Mouse (Mus musculus) liver, embryonic 12.5 days (tissue): ENCODE data around the gene Cluh. TPM values are rescaled to one million over a fixed set of nuclear protein-coding genes. Genes with fewer than 3 reads are reported as not detected.

ENCODE experiments used
- ATAC-seq: fragments of 200-750 bp; cut with Nextera tagmentation; 2 replicates; pipeline ENCODE4 v1.8.0; 2017; ENCODE audit warnings: moderate number of reproducible peaks, mild to moderate bottlenecking, moderate library complexity
- H3K27ac ChIP-seq: fragments of 300-500 bp; sonication (generic); 2 replicates; pipeline ENCODE4 v1.5.1; 2016; ENCODE audit warnings: mild to moderate bottlenecking
- H3K27me3 ChIP-seq: fragments of 300-500 bp; sonication (generic); replicated peaks from 2 replicates; pipeline ENCODE4 v1.6.1; 2016; ENCODE audit warnings: mild to moderate bottlenecking, moderate library complexity
- H3K36me3 ChIP-seq: fragments of 300-500 bp; sonication (generic); 2 replicates; pipeline ENCODE4 v1.6.1; 2016; ENCODE audit warnings: mild to moderate bottlenecking, moderate library complexity
- H3K4me1 ChIP-seq: fragments of 300-500 bp; sonication (generic); 2 replicates; pipeline ENCODE4 v1.6.1; 2016
- H3K4me2 ChIP-seq: fragments of 300-500 bp; sonication (generic); 2 replicates; pipeline ENCODE4 v1.6.1; 2016; ENCODE audit warnings: mild to moderate bottlenecking, moderate library complexity
- H3K4me3 ChIP-seq: fragments of 300-500 bp; sonication (generic); 2 replicates; pipeline ENCODE4 v1.5.1; 2016; ENCODE audit warnings: mild to moderate bottlenecking, moderate library complexity
- H3K9ac ChIP-seq: fragments of 300-500 bp; sonication (generic); 2 replicates; pipeline ENCODE4 v1.6.1; 2016; ENCODE audit warnings: mild to moderate bottlenecking, moderate library complexity
- H3K9me3 ChIP-seq: fragments of 300-500 bp; sonication (generic); replicated peaks from 2 replicates; pipeline ENCODE4 v1.6.1; 2016; ENCODE audit warnings: mild to moderate bottlenecking, moderate library complexity
- WGBS: fragments of 180-500 bp; shearing (Covaris S2); methylation state at CpG from one replicate; pipeline ENCODE4 v1.1.7; 2016; ENCODE audit not compliant: insufficient replicate concordance; 5-methylcytosine and 5-hydroxymethylcytosine counted together
- polyA plus RNA-seq: library from polyadenylated mRNA; unstranded; fragments of >200 nt; fragmentation: Nextera tagmentation; extraction: Ambion mirVana; gene quantifications from 2 replicates; pipeline ENCODE4 v1.2.1, GENCODE M21; 2016

Gene Cluh
- polyA plus RNA-seq, 1 experiment from 2014 or later = 50.1 TPM

DNA sequence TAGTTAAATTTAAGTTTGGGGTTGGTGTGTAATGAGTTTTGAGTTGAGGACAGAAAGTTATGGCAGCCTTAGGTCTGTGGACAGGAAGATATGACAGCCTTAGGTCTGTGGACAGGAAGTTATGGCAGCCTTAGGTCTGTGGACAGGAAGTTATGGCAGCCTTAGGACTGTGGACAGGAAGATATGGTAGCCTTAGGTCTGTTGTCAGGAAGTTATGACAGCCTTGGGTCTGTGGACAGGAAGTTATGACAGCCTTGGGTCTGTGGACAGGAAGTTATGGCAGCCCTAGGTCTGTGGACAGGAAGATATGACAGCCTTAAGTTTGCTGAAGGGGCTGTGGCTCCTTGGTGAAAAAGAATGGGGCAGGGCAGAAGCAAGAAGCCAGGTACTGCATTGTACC lies 24.0 kb upstream of the Cluh start:
- Histone ChIP-seq H3K27ac (peak overlapping the region; percentile 97), H3K4me1 (peaks cover 54% of the 10 kb centered on the region), H3K36me3 (peaks cover 74% of the 10 kb centered on the region), H3K27me3 (peaks cover 10% of the 10 kb centered on the region), H3K4me2 (no peak overlapping the region), H3K4me3 (no peak overlapping the region), H3K9me3 (no peaks in the 10 kb centered on the region), H3K9ac (no peak overlapping the region)
- ATAC-seq = no peak

DNA sequence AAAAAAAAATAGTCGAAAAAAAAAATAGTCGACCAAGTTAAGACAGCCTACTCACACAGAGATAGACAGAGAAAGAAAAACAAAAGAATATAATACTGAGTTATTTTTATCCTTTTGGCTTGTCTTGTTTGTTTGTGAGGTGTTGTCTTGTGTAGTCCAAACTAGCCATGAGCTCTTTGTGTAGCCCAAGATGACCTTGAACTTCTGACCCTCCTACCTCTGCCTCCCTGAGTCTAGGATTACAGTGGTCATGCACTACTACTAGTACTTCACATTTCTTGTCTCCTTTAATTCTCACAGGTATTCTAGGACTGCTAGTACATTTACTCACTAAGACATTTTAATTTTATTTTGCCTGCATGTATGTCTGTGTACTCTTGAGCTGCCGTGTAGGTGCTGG lies 21.8 kb upstream of the Cluh start:
- no peak overlapping the region for H3K4me3 ChIP-seq
- H3K27me3 ChIP-seq = no peaks in the 10 kb centered on the region
- no peaks in the 10 kb centered on the region for H3K9me3 ChIP-seq
- no peak overlapping the region for H3K4me2 ChIP-seq
- H3K4me1 ChIP-seq = peaks cover 32% of the 10 kb centered on the region
- no peak overlapping the region for H3K27ac ChIP-seq
- no peak for ATAC-seq
- WGBS = 56% methylated on average over 3 of the region's 3 CpGs
- H3K36me3 ChIP-seq = peaks cover 90% of the 10 kb centered on the region
- H3K9ac ChIP-seq = no peak overlapping the region

DNA sequence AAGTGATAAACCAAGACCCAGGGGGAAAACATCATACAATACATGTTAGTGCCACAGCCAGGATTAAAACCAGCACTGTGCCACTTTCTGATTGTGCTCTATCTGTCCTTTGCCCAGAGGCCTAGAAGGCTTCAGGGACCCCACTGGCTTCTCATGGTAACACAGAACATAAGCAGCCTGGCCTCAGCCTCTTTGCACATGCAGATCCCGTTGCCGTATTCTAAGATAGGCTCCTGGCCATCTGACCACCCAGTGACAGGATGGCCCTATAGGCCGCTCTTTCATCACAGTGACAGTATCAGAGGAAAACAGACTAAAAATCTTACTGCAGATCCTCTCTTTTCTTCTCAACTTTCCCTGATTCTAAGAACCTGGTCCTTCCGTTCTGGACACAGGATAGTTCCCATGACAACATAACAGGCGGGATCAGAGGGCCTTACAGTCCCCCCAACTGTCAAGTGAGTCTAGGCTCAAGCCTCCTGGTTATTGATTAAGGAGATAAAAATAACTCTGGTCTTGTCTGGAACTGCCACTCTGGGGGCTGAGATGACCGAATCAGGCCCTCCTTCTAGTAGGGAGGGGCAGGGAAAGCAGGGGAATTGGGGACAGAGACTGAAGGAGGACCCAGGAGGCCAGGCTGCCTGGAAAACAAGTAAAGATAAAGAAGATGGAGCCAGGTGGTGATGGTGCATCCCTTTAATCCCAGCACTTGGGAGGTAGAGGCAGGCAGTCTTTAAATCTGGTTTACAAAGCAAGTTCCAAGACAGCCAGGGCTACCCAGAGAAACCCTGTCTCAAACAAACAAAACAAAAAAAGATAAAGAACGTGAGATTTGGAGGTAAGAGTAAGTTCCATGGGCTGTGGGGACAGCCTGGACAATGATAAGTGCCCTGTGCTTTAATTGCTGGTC lies 17.2 kb upstream of the Cluh start:
- Histone ChIP-seq H3K4me1 (peaks cover under 1% of the 10 kb centered on the region), H3K9ac (no peak overlapping the region), H3K27me3 (peaks cover 23% of the 10 kb centered on the region), H3K36me3 (peaks cover 87% of the 10 kb centered on the region), H3K4me3 (no peak overlapping the region), H3K27ac (no peak overlapping the region), H3K9me3 (no peaks in the 10 kb centered on the region), H3K4me2 (no peak overlapping the region)
- ATAC-seq = no peak
- 64% methylated on average over 7 of the region's 7 CpGs for WGBS

DNA sequence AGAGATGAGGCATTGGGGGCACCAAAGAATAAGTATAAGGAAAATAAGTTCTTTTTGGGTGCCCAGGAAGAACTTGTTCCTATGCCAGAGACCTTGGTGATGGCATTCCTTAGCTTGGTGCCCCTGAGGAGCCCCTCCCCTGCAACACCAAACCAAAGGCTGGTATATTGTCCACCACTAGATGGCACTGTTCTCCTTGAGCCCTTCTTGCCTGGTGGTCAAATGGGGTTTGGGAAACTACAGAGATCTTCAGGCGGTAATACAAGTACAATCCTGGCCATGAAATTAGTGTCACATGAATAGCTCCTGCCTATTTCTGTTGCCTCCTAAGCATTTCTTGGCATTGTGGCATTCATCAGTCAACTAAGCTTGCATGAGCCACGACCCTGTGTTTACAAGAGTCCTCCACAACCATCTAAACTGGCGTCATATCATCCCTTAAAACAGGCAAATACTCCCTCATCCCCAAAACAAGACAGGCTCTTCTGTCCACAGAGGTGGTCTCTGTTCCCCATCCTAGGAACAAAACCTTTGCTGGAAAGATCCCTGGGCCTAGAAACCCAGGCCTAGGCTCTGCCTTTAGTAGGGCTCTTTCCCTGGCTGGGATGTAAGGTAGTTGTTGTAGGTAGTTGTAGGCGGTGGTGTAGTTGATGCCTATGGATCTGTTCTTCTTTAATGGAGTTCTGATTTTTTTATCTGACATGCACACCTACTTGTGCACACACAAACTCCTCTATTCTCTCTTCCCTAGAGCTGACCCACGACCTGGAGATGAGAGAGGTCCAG lies 14.6 kb upstream of the Cluh start:
- no peak overlapping the region for H3K4me3 ChIP-seq
- no peak overlapping the region for H3K4me2 ChIP-seq
- H3K9ac ChIP-seq = no peak overlapping the region
- no peak overlapping the region for H3K27ac ChIP-seq
- peaks cover 87% of the 10 kb centered on the region for H3K36me3 ChIP-seq
- WGBS = 65% methylated on average over 5 of the region's 5 CpGs
- H3K4me1 ChIP-seq = peaks cover 26% of the 10 kb centered on the region
- ATAC-seq = no peak
- no peaks in the 10 kb centered on the region for H3K9me3 ChIP-seq
- H3K27me3 ChIP-seq = peaks cover 48% of the 10 kb centered on the region

DNA sequence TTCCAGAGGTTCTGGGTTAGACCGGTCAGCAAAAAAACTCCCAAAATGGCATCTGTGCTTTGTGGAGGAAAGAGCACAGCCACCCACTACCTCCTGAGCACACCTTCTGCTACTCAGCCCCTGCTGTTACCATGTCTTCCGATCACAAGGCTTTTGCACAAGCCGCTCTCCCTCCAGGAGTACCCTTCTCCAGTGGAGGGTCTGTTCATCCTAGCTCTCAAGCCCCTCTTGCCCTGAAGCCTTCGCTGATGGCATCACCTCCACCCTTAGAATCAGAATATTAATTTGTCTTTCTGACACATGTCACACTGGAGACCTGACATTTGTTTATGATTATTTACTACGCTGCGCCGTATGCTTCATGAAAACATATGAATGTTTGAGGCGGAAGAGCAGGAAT lies 11.8 kb upstream of the Cluh start:
- no peak for ATAC-seq
- H3K4me3 ChIP-seq = peak overlapping the region; percentile 58
- peak overlapping the region; percentile 82 for H3K4me2 ChIP-seq
- H3K36me3 ChIP-seq = peaks cover 61% of the 10 kb centered on the region
- H3K9ac ChIP-seq = peak overlapping the region; percentile 63; the same call in 1 of the 2 replicates
- H3K27ac ChIP-seq = no peak overlapping the region
- no peaks in the 10 kb centered on the region for H3K9me3 ChIP-seq
- peaks cover 26% of the 10 kb centered on the region for H3K4me1 ChIP-seq
- peaks cover 76% of the 10 kb centered on the region for H3K27me3 ChIP-seq
- WGBS = 40% methylated on average over 8 of the region's 8 CpGs

DNA sequence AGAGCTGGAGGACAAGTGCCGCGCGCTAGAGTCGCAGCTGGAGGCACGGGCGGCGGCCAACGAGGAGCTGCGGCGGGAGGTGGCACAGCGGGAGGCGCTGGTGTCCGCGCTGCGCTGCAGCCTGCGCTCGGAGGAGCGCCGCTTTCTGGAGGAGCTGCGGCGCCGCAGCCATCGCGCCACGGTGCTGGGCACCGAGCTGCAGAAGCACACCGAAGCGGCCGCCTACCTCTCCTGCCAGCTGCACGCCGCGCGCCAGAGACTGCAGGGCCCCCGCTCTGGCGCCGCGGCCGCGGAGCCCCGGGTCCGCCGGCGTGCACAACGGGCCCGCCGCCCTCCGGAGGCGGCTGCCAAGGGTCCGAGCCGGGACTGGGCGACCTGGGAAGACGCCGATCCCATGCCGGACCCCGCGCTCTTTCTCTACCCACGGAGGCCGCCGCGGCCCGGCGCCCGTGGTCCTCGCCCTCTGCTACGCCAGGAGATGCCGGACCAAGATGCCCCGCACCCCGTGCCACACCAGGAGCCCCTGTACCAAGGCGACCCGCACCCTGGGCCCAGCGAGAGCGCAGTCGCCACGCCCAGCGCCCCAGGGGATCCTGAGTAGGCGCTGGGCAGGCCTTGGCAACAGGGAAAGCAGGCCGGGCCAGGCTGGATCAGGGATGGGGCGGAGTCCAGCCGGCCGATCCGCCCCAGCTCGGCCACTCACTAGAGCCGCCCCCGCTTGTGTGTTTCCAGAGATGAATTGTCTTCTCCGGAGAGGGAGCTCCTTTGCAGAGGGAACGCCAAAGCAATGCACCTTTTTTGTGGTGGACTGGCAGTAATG lies 11.1 kb upstream of the Cluh start:
- Histone ChIP-seq H3K4me2 (peak overlapping the region; percentile 82), H3K4me1 (peaks cover 26% of the 10 kb centered on the region), H3K27me3 (peaks cover 81% of the 10 kb centered on the region), H3K9me3 (no peaks in the 10 kb centered on the region), H3K9ac (peak overlapping the region; percentile 63), H3K36me3 (peaks cover 54% of the 10 kb centered on the region), H3K4me3 (peak overlapping the region; percentile 58), H3K27ac (peak overlapping the region; percentile 27; the same call in 1 of the 2 replicates)
- 2% methylated on average over 86 of the region's 86 CpGs for WGBS
- ATAC-seq = peak; percentile 65

DNA sequence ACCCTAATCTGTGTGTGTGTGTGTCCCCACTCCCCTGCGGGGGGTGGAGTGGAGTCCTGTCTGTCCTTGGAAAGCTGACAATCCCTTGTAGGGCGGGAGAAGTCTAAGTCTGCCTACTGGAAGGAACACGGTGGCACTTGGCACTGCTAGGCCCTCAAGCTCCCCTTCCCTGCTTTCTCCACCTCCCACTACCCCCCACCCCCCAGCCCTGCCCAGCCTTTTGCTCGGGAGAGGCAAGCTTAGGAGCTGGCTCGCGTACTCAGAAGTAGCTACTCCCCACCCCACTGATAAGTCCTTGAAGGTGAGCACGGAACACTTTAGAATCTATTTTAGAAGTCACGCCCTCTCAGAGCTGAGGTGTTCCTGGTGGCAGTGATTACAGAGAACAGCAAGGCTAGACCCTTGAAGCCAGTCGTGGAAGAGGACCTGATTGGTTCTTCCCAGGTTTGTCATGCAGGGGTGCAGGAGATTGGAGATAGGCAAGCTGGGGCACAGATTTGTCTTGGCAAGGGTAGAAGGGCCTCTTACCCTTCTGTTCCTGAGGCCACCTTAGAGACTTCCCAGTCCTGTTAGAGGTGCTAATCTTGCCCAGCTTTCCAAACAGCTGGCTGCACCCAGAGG lies 10.4 kb upstream of the Cluh start:
- H3K27ac ChIP-seq = no peak overlapping the region
- H3K36me3 ChIP-seq = peaks cover 47% of the 10 kb centered on the region
- H3K4me1 ChIP-seq = peaks cover 26% of the 10 kb centered on the region
- peaks cover 86% of the 10 kb centered on the region for H3K27me3 ChIP-seq
- 0 out of 2 replicates have a peak overlapping the region, but pooled peaks have one; percentile 1 for H3K9ac ChIP-seq
- 0 out of 2 replicates have a peak, but pooled peaks have one; percentile 3 for ATAC-seq
- H3K9me3 ChIP-seq = no peaks in the 10 kb centered on the region
- 16% methylated on average over 9 of the region's 9 CpGs for WGBS
- peak overlapping the region; percentile 82 for H3K4me2 ChIP-seq
- peak overlapping the region; percentile 58 for H3K4me3 ChIP-seq

DNA sequence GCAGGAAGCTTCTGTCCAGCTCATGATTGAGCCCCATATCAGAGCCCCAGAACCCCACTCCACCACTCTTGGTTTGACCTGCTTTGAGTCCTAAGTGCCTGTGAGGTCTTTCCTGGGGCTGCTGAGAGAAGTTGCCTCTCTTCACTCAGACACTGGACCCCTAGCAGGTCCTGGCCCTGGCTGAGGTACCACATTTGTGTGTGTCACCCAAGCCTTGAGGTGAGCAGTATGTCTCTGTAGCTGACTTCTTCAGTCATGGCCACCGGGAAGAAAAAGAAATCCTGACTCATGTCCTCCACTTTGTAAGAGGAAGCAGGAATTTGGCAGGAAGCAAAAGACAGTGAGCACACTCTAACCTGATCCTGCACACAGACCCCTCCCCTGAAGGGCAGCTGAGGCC lies 9.7 kb upstream of the Cluh start:
- no peak for ATAC-seq
- H3K27ac ChIP-seq = no peak overlapping the region
- H3K4me2 ChIP-seq = no peak overlapping the region
- WGBS = 50% methylated on average over 1 of the region's 1 CpGs
- H3K9me3 ChIP-seq = no peaks in the 10 kb centered on the region
- peaks cover 42% of the 10 kb centered on the region for H3K36me3 ChIP-seq
- no peak overlapping the region for H3K9ac ChIP-seq
- H3K4me1 ChIP-seq = peaks cover 26% of the 10 kb centered on the region
- H3K27me3 ChIP-seq = peaks cover 92% of the 10 kb centered on the region
- H3K4me3 ChIP-seq = no peak overlapping the region

DNA sequence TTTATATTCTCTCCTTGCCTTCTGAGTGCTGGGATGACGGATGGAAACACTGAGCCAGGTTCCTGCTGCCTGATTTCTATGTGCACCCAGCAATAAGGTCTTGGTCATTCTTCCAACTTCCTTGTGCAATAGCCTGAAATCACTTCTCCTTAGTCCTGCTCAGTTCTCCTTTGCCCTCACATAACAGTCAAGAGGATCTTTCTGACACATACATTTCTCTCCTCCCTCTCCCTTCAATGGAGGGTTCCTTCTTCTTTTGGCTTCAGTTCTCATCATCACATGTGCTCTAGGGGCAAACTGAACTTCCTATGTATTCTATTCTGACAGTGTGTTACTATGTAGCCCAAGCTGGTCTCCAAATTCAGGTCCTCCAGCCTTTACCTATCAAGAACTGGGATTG lies 1.3 kb upstream of the Cluh start:
- Histone ChIP-seq H3K27me3 (peaks cover 16% of the 10 kb centered on the region), H3K4me2 (peak overlapping the region; percentile 99; the same call in 1 of the 2 replicates), H3K4me3 (no peak overlapping the region), H3K9me3 (no peaks in the 10 kb centered on the region), H3K36me3 (peaks cover 19% of the 10 kb centered on the region), H3K27ac (peak overlapping the region; percentile 86), H3K9ac (no peak overlapping the region), H3K4me1 (peaks cover 47% of the 10 kb centered on the region)
- ATAC-seq = no peak
- WGBS = 75% methylated on average over 1 of the region's 1 CpGs

DNA sequence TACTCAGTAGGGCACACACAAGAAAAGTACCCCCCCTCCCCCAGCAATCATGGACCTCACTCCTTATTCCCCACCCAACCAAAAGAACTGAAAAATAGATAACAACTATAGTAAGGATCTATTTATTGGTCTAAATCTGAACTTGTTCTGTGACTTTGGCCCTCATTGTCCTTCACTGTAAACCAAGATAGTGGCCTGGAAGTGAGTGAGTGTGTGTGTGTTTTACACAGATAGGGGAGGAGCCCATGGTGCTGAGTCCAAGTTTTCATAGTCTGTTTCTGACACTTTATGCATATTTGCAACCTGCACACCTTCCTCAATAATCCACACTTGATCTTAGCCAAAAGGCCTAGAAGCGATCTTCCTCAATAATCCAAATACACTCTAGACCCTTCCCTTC lies 619 bp upstream of the Cluh start:
- Histone ChIP-seq H3K4me1 (peaks cover 50% of the 10 kb centered on the region), H3K9ac (peak overlapping the region; percentile 89)
- peak; percentile 43 for ATAC-seq

More for the DNA sequence above, 619 bp upstream of the Cluh start:
- Histone ChIP-seq H3K27ac (peak overlapping the region; percentile 86), H3K9me3 (no peaks in the 10 kb centered on the region), H3K4me2 (peak overlapping the region; percentile 99), H3K4me3 (peak overlapping the region; percentile 97), H3K27me3 (peaks cover 10% of the 10 kb centered on the region; the same call in 1 of the 2 replicates), H3K36me3 (peaks cover 26% of the 10 kb centered on the region)
- WGBS = 10% methylated on average over 1 of the region's 1 CpGs
